Mouse (Mus musculus): ENCODE results near the gene Ttll9. TPM values are rescaled to one million over a fixed set of nuclear protein-coding genes. Genes with fewer than 3 reads are reported as not detected.
A peak's percentile ranks its signal among the peaks of the same experiment; 100 is the strongest.

The Ttll9 gene
- polyA plus RNA-seq, 1 experiment from 2014 or later: 1.1 TPM

GRCm38 (mm10) chr2:153015804-153016203, 53.5 kb downstream of the Ttll9 start:
- Histone ChIP-seq H3K9ac (ENCODE audit: low read length) (no peak overlapping the region), H3K4me2 (ENCODE audit: low read depth, low read length) (peak overlapping the region; percentile 90; the same call in 1 of the 2 replicates), H3K27ac (ENCODE audit: low read length) (no peak overlapping the region), H3K4me1 (ENCODE audit: control insufficient read depth, insufficient read depth, low read length) (peaks cover 8% of the 10 kb centered on the region), H3K36me3 (ENCODE audit: control insufficient read depth, insufficient read depth) (peaks cover 22% of the 10 kb centered on the region; the same call in 1 of the 2 replicates), H3K4me3 (ENCODE audit: low read length) (no peak overlapping the region), H3K9me3 (replicated peaks; ENCODE audit: control insufficient read depth, low read length) (no peaks in the 10 kb centered on the region), H3K27me3 (ENCODE audit: control insufficient read depth, insufficient read depth, low read length) (peaks cover 7% of the 10 kb centered on the region; the same call in 1 of the 2 replicates)
- 41% methylated on average over 8 of the region's 8 CpGs for WGBS
- ATAC-seq (replicated peaks; ENCODE audit: extremely low read depth, insufficient read depth, low FRiP score): no peak

GRCm38 (mm10) chr2:153016786-153017185, 54.5 kb downstream of the Ttll9 start:
- ATAC-seq (replicated peaks; ENCODE audit: extremely low read depth, insufficient read depth, low FRiP score): no peak
- Histone ChIP-seq H3K36me3 (ENCODE audit: control insufficient read depth, insufficient read depth) (peaks cover 18% of the 10 kb centered on the region; the same call in 1 of the 2 replicates), H3K9ac (ENCODE audit: low read length) (no peak overlapping the region), H3K4me1 (ENCODE audit: control insufficient read depth, insufficient read depth, low read length) (peaks cover 8% of the 10 kb centered on the region), H3K9me3 (replicated peaks; ENCODE audit: control insufficient read depth, low read length) (no peaks in the 10 kb centered on the region), H3K27ac (ENCODE audit: low read length) (no peak overlapping the region), H3K4me2 (ENCODE audit: low read depth, low read length) (no peak overlapping the region), H3K27me3 (ENCODE audit: control insufficient read depth, insufficient read depth, low read length) (peaks cover 7% of the 10 kb centered on the region; the same call in 1 of the 2 replicates), H3K4me3 (ENCODE audit: low read length) (no peak overlapping the region)
- 47% methylated on average over 5 of the region's 5 CpGs for WGBS

GRCm38 (mm10) chr2:153019355-153019754, 57.1 kb downstream of the Ttll9 start:
- Histone ChIP-seq H3K4me1 (ENCODE audit: control insufficient read depth, insufficient read depth, low read length) (peaks cover 2% of the 10 kb centered on the region), H3K9me3 (replicated peaks; ENCODE audit: control insufficient read depth, low read length) (no peaks in the 10 kb centered on the region), H3K27me3 (ENCODE audit: control insufficient read depth, insufficient read depth, low read length) (peaks cover 7% of the 10 kb centered on the region; the same call in 1 of the 2 replicates), H3K4me2 (ENCODE audit: low read depth, low read length) (no peak overlapping the region), H3K27ac (ENCODE audit: low read length) (no peak overlapping the region), H3K36me3 (ENCODE audit: control insufficient read depth, insufficient read depth) (no peaks in the 10 kb centered on the region), H3K4me3 (ENCODE audit: low read length) (no peak overlapping the region), H3K9ac (ENCODE audit: low read length) (no peak overlapping the region)
- ATAC-seq (replicated peaks; ENCODE audit: extremely low read depth, insufficient read depth, low FRiP score): no peak
- 79% methylated on average over 3 of the region's 3 CpGs for WGBS

DNA sequence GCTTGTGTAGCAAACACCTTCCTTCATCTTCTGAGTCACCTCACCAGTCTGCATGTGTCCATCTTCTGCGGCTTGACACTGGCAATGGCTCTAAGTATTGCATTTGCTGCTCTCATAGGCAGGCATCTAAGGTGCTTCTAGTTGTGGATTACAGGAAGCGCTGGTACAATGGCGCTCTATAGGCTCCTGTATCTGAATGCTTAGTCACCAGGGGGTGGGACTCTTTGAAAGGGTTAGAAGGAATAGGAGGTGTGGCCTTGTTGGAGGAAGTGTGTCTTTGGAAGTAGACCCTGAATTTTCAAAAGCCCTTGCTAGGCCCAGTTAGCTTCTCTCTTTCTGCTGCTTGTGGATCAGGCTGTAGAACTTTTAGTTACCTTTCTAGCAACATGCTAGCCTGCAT, 58.9 kb downstream of the Ttll9 start:
- 67% methylated on average over 3 of the region's 3 CpGs for WGBS

DNA sequence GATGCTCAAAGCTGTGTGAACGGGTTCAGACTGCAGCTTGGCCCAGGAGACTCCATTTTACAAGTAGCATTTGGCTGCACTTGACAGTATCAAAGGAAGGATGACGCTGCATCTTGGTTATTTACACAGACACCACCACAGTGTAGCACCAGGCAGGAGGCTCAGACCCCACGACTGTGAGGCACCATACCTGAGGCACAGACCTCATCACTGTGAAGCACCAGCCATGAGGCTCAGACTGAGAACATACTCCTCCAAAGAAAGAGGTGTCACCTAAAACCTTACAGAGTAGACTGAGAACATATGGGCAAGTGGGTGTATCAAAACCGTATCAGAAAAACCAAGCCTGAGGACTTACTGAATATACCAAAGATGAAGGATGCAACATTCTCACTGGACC, 60.6 kb downstream of the Ttll9 start:
- no peak overlapping the region for H3K4me3 ChIP-seq (ENCODE audit: low read length)
- H3K9me3 ChIP-seq (replicated peaks; ENCODE audit: control insufficient read depth, low read length): no peaks in the 10 kb centered on the region
- H3K9ac ChIP-seq (ENCODE audit: low read length): no peak overlapping the region
- H3K27me3 ChIP-seq (ENCODE audit: control insufficient read depth, insufficient read depth, low read length): peaks cover 8% of the 10 kb centered on the region; the same call in 1 of the 2 replicates
- 45% methylated on average over 4 of the region's 4 CpGs for WGBS
- no peaks in the 10 kb centered on the region for H3K36me3 ChIP-seq (ENCODE audit: control insufficient read depth, insufficient read depth)
- no peak overlapping the region for H3K27ac ChIP-seq (ENCODE audit: low read length)
- no peaks in the 10 kb centered on the region for H3K4me1 ChIP-seq (ENCODE audit: control insufficient read depth, insufficient read depth, low read length)
- no peak for ATAC-seq (replicated peaks; ENCODE audit: extremely low read depth, insufficient read depth, low FRiP score)
- H3K4me2 ChIP-seq (ENCODE audit: low read depth, low read length): no peak overlapping the region

More for the DNA sequence above, 58.9 kb downstream of the Ttll9 start:
- Histone ChIP-seq H3K36me3 (ENCODE audit: control insufficient read depth, insufficient read depth) (no peaks in the 10 kb centered on the region), H3K27ac (ENCODE audit: low read length) (no peak overlapping the region), H3K4me3 (ENCODE audit: low read length) (no peak overlapping the region), H3K4me1 (ENCODE audit: control insufficient read depth, insufficient read depth, low read length) (no peaks in the 10 kb centered on the region), H3K9me3 (replicated peaks; ENCODE audit: control insufficient read depth, low read length) (no peaks in the 10 kb centered on the region), H3K4me2 (ENCODE audit: low read depth, low read length) (no peak overlapping the region), H3K27me3 (ENCODE audit: control insufficient read depth, insufficient read depth, low read length) (peaks cover 12% of the 10 kb centered on the region; the same call in 1 of the 2 replicates), H3K9ac (ENCODE audit: low read length) (no peak overlapping the region)
- ATAC-seq (replicated peaks; ENCODE audit: extremely low read depth, insufficient read depth, low FRiP score): no peak

DNA sequence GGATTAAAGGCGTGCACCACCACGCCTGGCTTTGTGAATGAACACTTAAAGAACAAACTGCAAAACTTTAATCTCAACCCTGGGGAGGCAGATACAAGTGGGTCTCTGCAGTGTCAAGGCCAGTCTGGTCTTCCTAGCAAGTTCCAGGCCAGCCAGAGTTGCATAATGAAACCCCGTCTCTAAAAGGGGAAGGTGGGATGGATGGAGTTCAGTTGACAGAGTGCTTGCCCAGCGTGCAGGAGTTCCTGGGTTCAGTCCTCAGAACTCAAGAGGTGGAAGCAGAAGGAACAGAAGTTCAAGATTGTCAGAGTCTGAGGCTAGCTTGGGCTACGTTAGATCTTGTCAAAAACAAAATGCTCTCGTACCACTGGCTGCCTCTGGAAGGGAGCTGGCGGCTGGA, 63.8 kb downstream of the Ttll9 start:
- Histone ChIP-seq H3K27ac (ENCODE audit: low read length) (no peak overlapping the region), H3K4me1 (ENCODE audit: control insufficient read depth, insufficient read depth, low read length) (no peaks in the 10 kb centered on the region), H3K4me3 (ENCODE audit: low read length) (no peak overlapping the region), H3K9ac (ENCODE audit: low read length) (no peak overlapping the region), H3K27me3 (ENCODE audit: control insufficient read depth, insufficient read depth, low read length) (peaks cover 18% of the 10 kb centered on the region), H3K4me2 (ENCODE audit: low read depth, low read length) (no peak overlapping the region), H3K9me3 (replicated peaks; ENCODE audit: control insufficient read depth, low read length) (no peaks in the 10 kb centered on the region), H3K36me3 (ENCODE audit: control insufficient read depth, insufficient read depth) (no peaks in the 10 kb centered on the region)
- ATAC-seq (replicated peaks; ENCODE audit: extremely low read depth, insufficient read depth, low FRiP score): no peak
- 71% methylated on average over 7 of the region's 7 CpGs for WGBS

DNA sequence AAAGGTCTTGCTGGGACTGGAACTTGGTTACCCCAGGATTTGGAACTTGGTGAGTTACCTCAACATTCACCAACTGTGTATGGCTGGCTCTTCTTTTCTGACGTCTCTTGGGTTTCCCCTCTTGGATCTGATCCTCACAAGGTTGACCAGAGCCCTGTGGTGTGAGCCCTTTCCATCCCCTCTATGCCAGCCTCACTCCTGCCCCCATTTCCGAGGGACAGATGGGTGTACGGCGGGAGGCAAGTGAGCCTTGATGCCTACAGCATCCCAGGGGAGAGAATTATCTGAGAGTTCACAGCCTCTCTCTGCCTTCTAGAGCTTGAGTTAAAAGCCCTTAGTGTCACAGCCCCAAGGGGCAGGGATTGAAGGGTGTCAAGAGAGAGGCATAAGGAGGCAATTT, 65.2 kb downstream of the Ttll9 start:
- Histone ChIP-seq H3K4me3 (ENCODE audit: low read length) (no peak overlapping the region), H3K27me3 (ENCODE audit: control insufficient read depth, insufficient read depth, low read length) (peaks cover 31% of the 10 kb centered on the region)

GRCm38 (mm10) chr2:153030422-153030821, 68.1 kb downstream of the Ttll9 start:
- 32% methylated on average over 4 of the region's 4 CpGs for WGBS
- no peaks in the 10 kb centered on the region for H3K9me3 ChIP-seq (replicated peaks; ENCODE audit: control insufficient read depth, low read length)
- ATAC-seq (replicated peaks; ENCODE audit: extremely low read depth, insufficient read depth, low FRiP score): no peak
- H3K4me2 ChIP-seq (ENCODE audit: low read depth, low read length): no peak overlapping the region
- no peaks in the 10 kb centered on the region for H3K36me3 ChIP-seq (ENCODE audit: control insufficient read depth, insufficient read depth)
- H3K9ac ChIP-seq (ENCODE audit: low read length): no peak overlapping the region
- peaks cover 5% of the 10 kb centered on the region; the same call in 1 of the 2 replicates for H3K4me1 ChIP-seq (ENCODE audit: control insufficient read depth, insufficient read depth, low read length)
- H3K27me3 ChIP-seq (ENCODE audit: control insufficient read depth, insufficient read depth, low read length): peaks cover 47% of the 10 kb centered on the region
- no peak overlapping the region for H3K4me3 ChIP-seq (ENCODE audit: low read length)
- H3K27ac ChIP-seq (ENCODE audit: low read length): no peak overlapping the region

More for the DNA sequence above, 65.2 kb downstream of the Ttll9 start:
- Histone ChIP-seq H3K4me2 (ENCODE audit: low read depth, low read length) (no peak overlapping the region), H3K9me3 (replicated peaks; ENCODE audit: control insufficient read depth, low read length) (no peaks in the 10 kb centered on the region), H3K9ac (ENCODE audit: low read length) (no peak overlapping the region), H3K36me3 (ENCODE audit: control insufficient read depth, insufficient read depth) (no peaks in the 10 kb centered on the region), H3K27ac (ENCODE audit: low read length) (no peak overlapping the region), H3K4me1 (ENCODE audit: control insufficient read depth, insufficient read depth, low read length) (peaks cover 5% of the 10 kb centered on the region; the same call in 1 of the 2 replicates)
- 45% methylated on average over 4 of the region's 4 CpGs for WGBS
- no peak for ATAC-seq (replicated peaks; ENCODE audit: extremely low read depth, insufficient read depth, low FRiP score)

GRCm38 (mm10) chr2:153031126-153032082, 69.1 kb downstream of the Ttll9 start, which contains the start of gene Xkr7:
TSS of gene Xkr7 (plus strand) at chr2:153031852.
- no peak for ATAC-seq (replicated peaks; ENCODE audit: extremely low read depth, insufficient read depth, low FRiP score)
- 3% methylated on average over 44 of the region's 54 CpGs for WGBS
- no peaks in the 10 kb centered on the region for H3K36me3 ChIP-seq (ENCODE audit: control insufficient read depth, insufficient read depth)
- no peak within 1 kb of the TSS for H3K27ac ChIP-seq (ENCODE audit: low read length)
- peaks cover 48% of the 10 kb centered on the region for H3K27me3 ChIP-seq (ENCODE audit: control insufficient read depth, insufficient read depth, low read length)
- peaks cover 5% of the 10 kb centered on the region; the same call in 1 of the 2 replicates for H3K4me1 ChIP-seq (ENCODE audit: control insufficient read depth, insufficient read depth, low read length)
- peak within 1 kb of the TSS; percentile 70 for H3K4me2 ChIP-seq (ENCODE audit: low read depth, low read length)
- H3K9me3 ChIP-seq (replicated peaks; ENCODE audit: control insufficient read depth, low read length): no peaks in the 10 kb centered on the region
- no peak within 1 kb of the TSS for H3K9ac ChIP-seq (ENCODE audit: low read length)
- peak within 1 kb of the TSS; percentile 45 for H3K4me3 ChIP-seq (ENCODE audit: low read length)

Measured in heart, embryonic 16.5 days (tissue).